Mouse (Mus musculus) bone marrow macrophage, adult 2 months (primary cell): ENCODE results near the gene Etnppl.

Experiments
- CTCF ChIP-seq: IDR thresholded peaks from 2 replicates; pipeline ENCODE4 v1.5.1; 2012; ENCODE audit warnings: low read depth, mild to moderate bottlenecking, low read length, moderate library complexity
- POLR2A ChIP-seq: IDR thresholded peaks from 2 replicates; pipeline ENCODE4 v1.6.1; 2012; ENCODE audit warnings: mild to moderate bottlenecking, low read depth, low read length, borderline replicate concordance

DNA sequence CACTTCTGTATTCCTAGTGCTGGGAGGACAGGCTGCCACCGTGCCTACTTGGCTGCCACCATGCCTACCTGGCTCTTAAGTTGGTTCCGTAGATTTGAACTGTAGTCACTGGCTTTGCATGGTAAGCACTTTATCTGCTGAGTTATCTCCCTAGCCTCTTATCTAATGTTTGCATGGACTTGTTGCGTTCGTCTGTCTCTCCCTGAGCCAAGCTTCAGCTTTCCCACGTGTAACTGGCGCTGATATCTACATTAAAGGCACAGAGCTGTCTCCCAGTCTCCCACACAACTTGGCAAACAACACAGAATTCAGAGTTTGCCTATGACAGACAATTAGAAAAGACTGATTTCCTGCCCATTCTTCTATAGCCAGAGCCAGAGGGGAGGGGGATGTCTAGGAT is 43.4 kb downstream of the Etnppl start:
- TF ChIP-seq CTCF (no peak), POLR2A (no peak)
